Mouse (Mus musculus) E14TG2a.4 (cell line): ENCODE data around the gene Ubl3.

Experiments used
- CTCF ChIP-seq: conservative IDR thresholded peaks from 2 replicates; pipeline ENCODE4 v1.5.1; 2014; ENCODE audit warnings: low read length
- NANOG ChIP-seq: IDR thresholded peaks from 2 replicates; pipeline ENCODE4 v1.6.1; 2014; ENCODE audit warnings: borderline replicate concordance, low read length, mixed read lengths
- POU5F1 ChIP-seq: IDR thresholded peaks from 2 replicates; pipeline ENCODE4 v1.6.1; 2014; ENCODE audit warnings: low read length, borderline replicate concordance

- no peak for TF ChIP-seq CTCF
- TF ChIP-seq POU5F1, result no peak
- no peak for TF ChIP-seq NANOG
Observed at GRCm38 (mm10) chr5:148510265-148510664, 42.3 kb downstream of the Ubl3 start.
